Mouse (Mus musculus): ENCODE data around the gene Gtdc1. TPM values are rescaled to one million over a fixed set of nuclear protein-coding genes. Genes with fewer than 3 reads are reported as not detected.
A peak's percentile ranks its signal among the peaks of the same experiment; 100 is the strongest.

Gtdc1 gene
- polyA plus RNA-seq, 1 experiment from 2014 or later = 20.6 TPM

GRCm38 (mm10) chr2:44782746-44783145 is 144.7 kb downstream of the Gtdc1 start:
- Histone ChIP-seq H3K4me1 (ENCODE audit: control insufficient read depth, insufficient read depth, low read length) (no peaks in the 10 kb centered on the region), H3K27ac (ENCODE audit: low read depth, low read length) (no peak overlapping the region), H3K9ac (ENCODE audit: low read length) (no peak overlapping the region), H3K9me3 (replicated peaks; ENCODE audit: control insufficient read depth, low read length) (no peaks in the 10 kb centered on the region), H3K36me3 (ENCODE audit: control insufficient read depth, insufficient read depth, low read length) (no peaks in the 10 kb centered on the region), H3K27me3 (replicated peaks; ENCODE audit: control insufficient read depth, insufficient read depth, low read length) (no peaks in the 10 kb centered on the region), H3K4me2 (ENCODE audit: low read length) (no peak overlapping the region), H3K4me3 (ENCODE audit: low read depth, low read length) (no peak overlapping the region)
- DNase-seq (ENCODE audit: low spot score) (no peak), ATAC-seq (no peak)
- WGBS = 94% methylated on average over 4 of the region's 4 CpGs

GRCm38 (mm10) chr2:44780961-44781360 is 146.5 kb downstream of the Gtdc1 start:
- no peaks in the 10 kb centered on the region for H3K27me3 ChIP-seq (replicated peaks; ENCODE audit: control insufficient read depth, insufficient read depth, low read length)
- H3K27ac ChIP-seq (ENCODE audit: low read depth, low read length) = no peak overlapping the region
- ATAC-seq (no peak), DNase-seq (ENCODE audit: low spot score) (no peak)
- no peak overlapping the region for H3K4me2 ChIP-seq (ENCODE audit: low read length)
- no peaks in the 10 kb centered on the region for H3K36me3 ChIP-seq (ENCODE audit: control insufficient read depth, insufficient read depth, low read length)
- no peak overlapping the region for H3K9ac ChIP-seq (ENCODE audit: low read length)
- no peaks in the 10 kb centered on the region for H3K4me1 ChIP-seq (ENCODE audit: control insufficient read depth, insufficient read depth, low read length)
- no peak overlapping the region for H3K4me3 ChIP-seq (ENCODE audit: low read depth, low read length)
- WGBS = 98% methylated on average over 2 of the region's 2 CpGs
- H3K9me3 ChIP-seq (replicated peaks; ENCODE audit: control insufficient read depth, low read length) = no peaks in the 10 kb centered on the region

- WGBS = 83% methylated on average over 1 of the region's 1 CpGs
- H3K9me3 ChIP-seq (replicated peaks; ENCODE audit: control insufficient read depth, low read length) = no peaks in the 10 kb centered on the region
- no peak overlapping the region for H3K27ac ChIP-seq (ENCODE audit: low read depth, low read length)
- H3K36me3 ChIP-seq (ENCODE audit: control insufficient read depth, insufficient read depth, low read length) = no peaks in the 10 kb centered on the region
- H3K4me2 ChIP-seq (ENCODE audit: low read length) = no peak overlapping the region
- H3K4me3 ChIP-seq (ENCODE audit: low read depth, low read length) = no peak overlapping the region
- no peak overlapping the region for H3K9ac ChIP-seq (ENCODE audit: low read length)
- DNase-seq (ENCODE audit: low spot score) (no peak), ATAC-seq (no peak)
- no peaks in the 10 kb centered on the region for H3K4me1 ChIP-seq (ENCODE audit: control insufficient read depth, insufficient read depth, low read length)
- H3K27me3 ChIP-seq (replicated peaks; ENCODE audit: control insufficient read depth, insufficient read depth, low read length) = no peaks in the 10 kb centered on the region
Measured at GRCm38 (mm10) chr2:44763898-44764297, 163.6 kb downstream of the Gtdc1 start.

GRCm38 (mm10) chr2:44736618-44737017 is 190.8 kb downstream of the Gtdc1 start:
- H3K9me3 ChIP-seq (replicated peaks; ENCODE audit: control insufficient read depth, low read length) = no peaks in the 10 kb centered on the region
- H3K4me2 ChIP-seq (ENCODE audit: low read length) = no peak overlapping the region
- no peak overlapping the region for H3K9ac ChIP-seq (ENCODE audit: low read length)
- H3K4me1 ChIP-seq (ENCODE audit: control insufficient read depth, insufficient read depth, low read length) = no peaks in the 10 kb centered on the region
- 95% methylated on average over 1 of the region's 1 CpGs for WGBS
- no peaks in the 10 kb centered on the region for H3K36me3 ChIP-seq (ENCODE audit: control insufficient read depth, insufficient read depth, low read length)
- H3K27me3 ChIP-seq (replicated peaks; ENCODE audit: control insufficient read depth, insufficient read depth, low read length) = no peaks in the 10 kb centered on the region
- DNase-seq (ENCODE audit: low spot score) (no peak), ATAC-seq (no peak)
- H3K4me3 ChIP-seq (ENCODE audit: low read depth, low read length) = no peak overlapping the region
- no peak overlapping the region for H3K27ac ChIP-seq (ENCODE audit: low read depth, low read length)

- Histone ChIP-seq H3K4me1 (ENCODE audit: control insufficient read depth, insufficient read depth, low read length) (no peaks in the 10 kb centered on the region), H3K4me3 (ENCODE audit: low read depth, low read length) (no peak overlapping the region), H3K9ac (ENCODE audit: low read length) (no peak overlapping the region), H3K27ac (ENCODE audit: low read depth, low read length) (no peak overlapping the region), H3K36me3 (ENCODE audit: control insufficient read depth, insufficient read depth, low read length) (no peaks in the 10 kb centered on the region), H3K9me3 (replicated peaks; ENCODE audit: control insufficient read depth, low read length) (no peaks in the 10 kb centered on the region), H3K27me3 (replicated peaks; ENCODE audit: control insufficient read depth, insufficient read depth, low read length) (no peaks in the 10 kb centered on the region), H3K4me2 (ENCODE audit: low read length) (no peak overlapping the region)
- no peak for DNase-seq (ENCODE audit: low spot score)
- no peak for ATAC-seq
Measured at GRCm38 (mm10) chr2:44721461-44721860, 206.0 kb downstream of the Gtdc1 start.

- H3K9me3 ChIP-seq (replicated peaks; ENCODE audit: control insufficient read depth, low read length) = no peaks in the 10 kb centered on the region
- H3K9ac ChIP-seq (ENCODE audit: low read length) = no peak overlapping the region
- no peak overlapping the region for H3K4me3 ChIP-seq (ENCODE audit: low read depth, low read length)
- DNase-seq (ENCODE audit: low spot score) (peak; percentile 59), ATAC-seq (peak; percentile 52; the same call in 1 of the 2 replicates)
- no peaks in the 10 kb centered on the region for H3K4me1 ChIP-seq (ENCODE audit: control insufficient read depth, insufficient read depth, low read length)
- no peaks in the 10 kb centered on the region for H3K36me3 ChIP-seq (ENCODE audit: control insufficient read depth, insufficient read depth, low read length)
- no peaks in the 10 kb centered on the region for H3K27me3 ChIP-seq (replicated peaks; ENCODE audit: control insufficient read depth, insufficient read depth, low read length)
- WGBS = 69% methylated on average over 4 of the region's 4 CpGs
- H3K4me2 ChIP-seq (ENCODE audit: low read length) = no peak overlapping the region
- peak overlapping the region; percentile 30; the same call in 1 of the 2 replicates for H3K27ac ChIP-seq (ENCODE audit: low read depth, low read length)
Measured at GRCm38 (mm10) chr2:44705883-44706615, 221.4 kb downstream of the Gtdc1 start.

- no peaks in the 10 kb centered on the region for H3K9me3 ChIP-seq (replicated peaks; ENCODE audit: control insufficient read depth, low read length)
- no peaks in the 10 kb centered on the region for H3K27me3 ChIP-seq (replicated peaks; ENCODE audit: control insufficient read depth, insufficient read depth, low read length)
- 24% methylated on average over 4 of the region's 4 CpGs for WGBS
- no peaks in the 10 kb centered on the region for H3K36me3 ChIP-seq (ENCODE audit: control insufficient read depth, insufficient read depth, low read length)
- no peak overlapping the region for H3K27ac ChIP-seq (ENCODE audit: low read depth, low read length)
- no peak overlapping the region for H3K9ac ChIP-seq (ENCODE audit: low read length)
- DNase-seq (ENCODE audit: low spot score) (peak; percentile 32), ATAC-seq (no peak)
- H3K4me3 ChIP-seq (ENCODE audit: low read depth, low read length) = no peak overlapping the region
- no peak overlapping the region for H3K4me2 ChIP-seq (ENCODE audit: low read length)
- H3K4me1 ChIP-seq (ENCODE audit: control insufficient read depth, insufficient read depth, low read length) = no peaks in the 10 kb centered on the region; the same call in 1 of the 2 replicates
Measured at GRCm38 (mm10) chr2:44700276-44700675, 227.2 kb downstream of the Gtdc1 start.

- Histone ChIP-seq H3K27ac (ENCODE audit: low read depth, low read length) (no peak overlapping the region), H3K4me2 (ENCODE audit: low read length) (no peak overlapping the region), H3K4me3 (ENCODE audit: low read depth, low read length) (no peak overlapping the region), H3K4me1 (ENCODE audit: control insufficient read depth, insufficient read depth, low read length) (peaks cover 2% of the 10 kb centered on the region), H3K9me3 (replicated peaks; ENCODE audit: control insufficient read depth, low read length) (no peaks in the 10 kb centered on the region), H3K27me3 (replicated peaks; ENCODE audit: control insufficient read depth, insufficient read depth, low read length) (no peaks in the 10 kb centered on the region), H3K36me3 (ENCODE audit: control insufficient read depth, insufficient read depth, low read length) (no peaks in the 10 kb centered on the region), H3K9ac (ENCODE audit: low read length) (no peak overlapping the region)
- ATAC-seq (peak; percentile 81), DNase-seq (ENCODE audit: low spot score) (peak; percentile 80)
- WGBS = 20% methylated on average over 3 of the region's 3 CpGs
Measured at GRCm38 (mm10) chr2:44696441-44696840, 231.0 kb downstream of the Gtdc1 start.

- Histone ChIP-seq H3K9ac (ENCODE audit: low read length) (no peak overlapping the region), H3K27me3 (replicated peaks; ENCODE audit: control insufficient read depth, insufficient read depth, low read length) (no peaks in the 10 kb centered on the region), H3K4me2 (ENCODE audit: low read length) (no peak overlapping the region), H3K9me3 (replicated peaks; ENCODE audit: control insufficient read depth, low read length) (no peaks in the 10 kb centered on the region), H3K4me1 (ENCODE audit: control insufficient read depth, insufficient read depth, low read length) (peaks cover 2% of the 10 kb centered on the region), H3K27ac (ENCODE audit: low read depth, low read length) (no peak overlapping the region), H3K4me3 (ENCODE audit: low read depth, low read length) (no peak overlapping the region), H3K36me3 (ENCODE audit: control insufficient read depth, insufficient read depth, low read length) (no peaks in the 10 kb centered on the region)
- ATAC-seq = no peak
- 11% methylated on average over 1 of the region's 1 CpGs for WGBS
- DNase-seq (ENCODE audit: low spot score) = no peak
Measured at GRCm38 (mm10) chr2:44693898-44694297, 233.6 kb downstream of the Gtdc1 start.
